Comparison of ENCODE assay signal across 10 mouse cellular contexts in the genomic region with DNA sequence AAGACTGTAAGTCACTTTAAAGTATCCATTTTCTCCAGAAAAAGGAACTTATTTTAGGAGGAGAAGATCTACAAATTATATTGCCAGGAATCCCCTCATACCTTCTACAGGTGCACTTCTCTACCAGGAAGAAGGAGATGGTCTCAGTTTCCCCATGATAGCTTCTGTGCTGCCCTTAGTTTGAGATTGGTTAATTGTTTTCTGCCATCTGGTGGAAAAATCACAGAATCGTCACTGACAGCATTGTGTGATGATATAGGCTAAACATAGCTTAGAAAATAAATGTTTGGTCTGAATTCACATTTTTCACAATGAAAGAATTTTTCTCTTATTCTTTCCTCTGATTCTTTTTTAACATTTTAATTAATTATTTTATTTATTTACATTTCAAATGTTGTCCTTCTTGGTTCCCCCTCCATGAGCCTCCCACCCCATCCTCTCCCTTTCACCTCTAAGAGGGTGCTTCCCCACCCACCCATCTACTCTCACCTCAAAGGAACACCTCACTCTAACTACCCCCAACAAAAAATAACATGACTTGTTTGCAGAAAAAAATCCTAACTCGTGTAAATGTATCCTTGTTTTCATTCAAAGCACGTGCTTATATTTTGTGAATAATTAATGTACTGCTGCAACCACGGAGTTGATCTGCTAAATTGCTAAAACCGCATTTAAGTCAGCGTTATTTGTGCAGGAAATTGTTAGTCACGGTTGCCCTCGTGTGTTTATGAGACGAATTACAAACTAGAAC.
DNase-seq lines count a peak whose midpoint lies in the region; ATAC-seq lines count a peak whose summit lies in the region.
"Had no signal": no experiment of that assay in that cellular context is flagged by ENCODE, and none has a peak within 500 bp of the region (broad histone marks: within the 10 kb centered on the region; RNA-seq: fewer than 3 reads in every experiment).

No protein-coding gene starts in this region.

- H3K4me3 ChIP-seq in heart, embryonic 12.5 days: no peak overlapping the region
- H3K4me3 ChIP-seq in hindbrain, embryonic 15.5 days: peak overlapping the region; percentile 24
- H3K4me3 ChIP-seq: limb, embryonic 15.5 days had no signal

- H3K4me1 ChIP-seq in heart, embryonic 12.5 days (replicated peaks): no peaks in the 10 kb centered on the region
- no peaks in the 10 kb centered on the region for H3K4me1 ChIP-seq in hindbrain, embryonic 15.5 days (replicated peaks)
- H3K4me1 ChIP-seq: limb, embryonic 15.5 days had no signal

- H3K36me3 ChIP-seq in heart, embryonic 12.5 days: no peaks in the 10 kb centered on the region
- H3K36me3 ChIP-seq in hindbrain, embryonic 15.5 days: peaks cover 13% of the 10 kb centered on the region
- H3K36me3 ChIP-seq: G1E; limb, embryonic 15.5 days had no signal

- H3K4me2 ChIP-seq in heart, embryonic 12.5 days: peak overlapping the region; percentile 16; the same call in 1 of the 2 replicates
- peak overlapping the region; percentile 46 for H3K4me2 ChIP-seq in hindbrain, embryonic 15.5 days
- H3K4me2 ChIP-seq: limb, embryonic 15.5 days had no signal

- H3K9ac ChIP-seq in heart, embryonic 12.5 days: no peak overlapping the region
- no peak overlapping the region for H3K9ac ChIP-seq in hindbrain, embryonic 15.5 days
- H3K9ac ChIP-seq: limb, embryonic 15.5 days had no signal

- WGBS in heart, embryonic 12.5 days: 8% methylated on average over 9 of the region's 9 CpGs
- 2% methylated on average over 9 of the region's 9 CpGs for WGBS in hindbrain, embryonic 15.5 days

- ATAC-seq in heart, embryonic 12.5 days (ENCODE audit: insufficient number of reproducible peaks, low FRiP score): no peak
- peak; percentile 71 for ATAC-seq in hindbrain, embryonic 15.5 days (ENCODE audit: low FRiP score, low read depth)

- no peaks in the 10 kb centered on the region for H3K27me3 ChIP-seq in heart, embryonic 12.5 days (replicated peaks)
- no peaks in the 10 kb centered on the region for H3K27me3 ChIP-seq in hindbrain, embryonic 15.5 days
- H3K27me3 ChIP-seq: limb, embryonic 15.5 days had no signal

- no peak overlapping the region for H3K27ac ChIP-seq in heart, embryonic 12.5 days (ENCODE audit: poor library complexity, severe bottlenecking)
- H3K27ac ChIP-seq in hindbrain, embryonic 15.5 days (replicated peaks): no peak overlapping the region
- H3K27ac ChIP-seq: limb, embryonic 15.5 days had no signal

- DNase-seq in heart, adult 18-20 months: no peak
- DNase-seq in 3T3-L1 (ENCODE audit: low read depth, low spot score): peak; percentile 36
- peak; percentile 65 for DNase-seq in embryo, embryonic 10.5 days (ENCODE audit: low spot score)
- no peak for DNase-seq in urinary bladder, postnatal 25 days (ENCODE audit: low spot score)
- DNase-seq in urinary bladder, adult 2 months (ENCODE audit: low spot score): no peak
- no peak for DNase-seq in lung, adult 18-20 months

- H3K9me3 ChIP-seq in heart, embryonic 12.5 days (replicated peaks): peaks cover 5% of the 10 kb centered on the region
- H3K9me3 ChIP-seq in hindbrain, embryonic 15.5 days: peaks cover 4% of the 10 kb centered on the region; the same call in 1 of the 2 replicates
- H3K9me3 ChIP-seq: G1E; limb, embryonic 15.5 days had no signal

Comparison
In these comparisons a context has a peak if more than half of its experiments do, and no peak if none do; other contexts are left out.
1. DNase-seq: peak in 3T3-L1 (single experiment) and embryo, embryonic 10.5 days (single experiment); none in heart, adult 18-20 months (0 of 2), urinary bladder, postnatal 25 days (single experiment), urinary bladder, adult 2 months (single experiment) and lung, adult 18-20 months (0 of 2).